Mouse (Mus musculus) telencephalon, adult 2 months (tissue): ENCODE data around the gene Il23r.
"Not testable (repeated sequence)": the region's sequence is repeated elsewhere in the genome, so short reads cannot be mapped to it uniquely, and the experiment has no call there.

Experiments
- DNase-seq: peaks from one replicate; pipeline ENCODE4 v3.0.0-alpha.2; 2011; ENCODE audit warnings: low read depth, low spot score

Gene Il23r

DNA sequence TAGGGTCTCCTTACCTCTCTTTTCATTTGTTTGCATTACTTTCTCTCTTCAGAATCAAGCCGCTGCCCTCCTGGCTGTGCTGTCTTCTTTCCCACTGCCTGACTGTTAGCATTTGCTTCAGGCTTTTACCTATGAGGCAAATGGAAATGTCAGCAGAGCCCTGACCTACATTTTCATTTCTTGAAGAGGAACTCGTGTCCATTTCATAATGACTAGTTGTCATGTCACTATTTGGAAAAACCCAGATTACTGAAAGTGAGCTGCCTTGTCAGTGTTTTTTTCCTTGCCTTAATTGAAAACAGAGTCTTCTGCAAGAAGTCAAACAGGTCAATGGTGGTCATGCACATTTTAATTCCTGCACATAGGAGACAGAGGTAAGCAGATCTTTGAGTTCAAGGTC lies at the start of gene Il23r:
TSS of gene Il23r (minus strand) at position 101 of the 400 bp plus-strand sequence.
- no peak for DNase-seq

DNA sequence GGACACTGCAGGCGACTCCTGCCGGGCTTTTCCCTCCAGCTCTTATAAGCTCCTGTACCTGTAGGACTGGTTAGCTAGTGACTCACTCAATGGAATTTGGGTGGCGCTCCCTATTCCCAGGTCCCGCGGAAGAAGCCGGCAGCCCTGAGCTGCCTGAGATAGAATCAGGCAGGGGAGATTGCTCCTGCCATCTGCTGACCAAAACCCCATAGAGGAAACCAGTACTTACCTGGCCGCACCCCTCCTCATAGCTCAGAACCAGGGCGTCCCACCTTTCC lies 44.1 kb upstream of the Il23r start, which contains the start of gene Tacstd2:
TSS of gene Tacstd2 (minus strand) at position 20 of the 278 bp plus-strand sequence.
- DNase-seq: no peak

DNA sequence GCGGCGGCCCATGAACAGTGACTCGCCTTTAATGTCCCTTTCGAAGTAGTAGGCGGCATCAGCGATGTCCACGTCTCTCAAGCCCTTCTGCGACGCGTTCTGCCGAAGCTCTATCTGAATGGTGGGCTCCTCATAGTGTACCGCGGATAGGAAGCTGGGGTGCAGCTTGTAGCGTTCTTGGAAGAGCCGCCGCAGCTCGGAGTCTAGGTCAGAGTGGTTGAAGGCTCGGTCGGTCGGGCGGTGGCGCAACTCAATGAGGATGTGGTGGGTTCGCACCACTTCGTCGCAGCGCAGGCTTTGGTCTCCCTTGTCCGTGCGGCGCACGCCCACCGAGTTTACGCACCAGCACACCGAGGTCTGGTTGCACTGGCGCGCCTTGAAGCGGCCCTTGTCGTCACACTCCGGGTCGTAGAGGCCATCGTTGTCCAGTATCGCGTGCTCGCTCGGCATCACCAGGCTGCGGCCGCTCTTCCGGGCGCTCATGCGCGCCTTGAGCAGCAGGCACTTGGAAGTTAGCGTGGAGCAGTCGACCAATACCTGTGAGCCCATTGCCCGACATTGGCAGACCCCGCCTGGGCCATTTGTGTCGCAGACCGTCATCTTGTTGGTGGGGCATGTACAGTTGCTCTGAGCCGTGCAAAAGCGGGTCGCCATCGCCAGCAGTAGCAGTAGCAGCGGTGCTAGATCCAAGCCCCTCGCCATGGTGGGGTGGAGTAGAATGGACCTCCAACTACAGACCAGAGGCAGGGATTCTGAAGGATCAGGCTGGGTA lies 43.5 kb upstream of the Il23r start:
- no peak for DNase-seq

DNA sequence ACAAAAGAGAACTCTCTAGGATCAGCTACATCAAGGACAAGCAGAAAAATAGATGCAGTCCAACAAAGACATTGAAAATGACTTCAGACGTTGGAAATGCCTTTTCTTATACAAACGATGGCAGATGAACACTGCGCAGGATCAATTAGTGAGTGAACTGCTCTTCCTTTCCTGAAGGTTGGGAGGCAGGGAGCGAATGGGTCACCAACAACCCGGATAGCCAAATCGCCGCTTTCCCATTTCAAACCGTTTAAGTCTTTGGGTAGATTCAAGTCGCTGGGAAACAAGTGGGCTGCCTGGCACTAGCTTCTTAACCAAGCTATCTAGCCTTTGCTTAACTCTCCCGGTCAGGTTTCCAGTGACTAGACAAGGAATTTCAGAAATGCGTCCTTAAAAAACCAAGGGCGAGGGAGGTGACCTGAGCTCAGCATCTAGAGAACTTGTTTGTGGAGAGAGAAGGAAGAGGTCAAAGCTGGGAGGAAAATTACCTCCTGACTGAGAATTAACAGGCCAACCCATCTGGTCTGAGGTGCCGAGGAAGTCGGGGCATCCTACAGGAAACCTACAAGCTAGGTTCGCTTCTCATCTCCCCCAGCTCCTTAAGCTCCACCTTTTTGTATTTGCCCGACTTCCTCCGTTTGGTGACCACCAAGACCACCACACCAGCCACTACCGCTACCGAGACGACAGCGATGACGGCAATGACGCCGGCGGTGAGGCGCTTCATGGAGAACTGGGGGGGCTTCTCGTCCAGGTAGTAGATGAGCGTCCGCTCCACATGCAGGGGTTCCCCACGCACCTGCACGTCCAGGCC lies 42.7 kb upstream of the Il23r start:
- DNase-seq: no peak

DNA sequence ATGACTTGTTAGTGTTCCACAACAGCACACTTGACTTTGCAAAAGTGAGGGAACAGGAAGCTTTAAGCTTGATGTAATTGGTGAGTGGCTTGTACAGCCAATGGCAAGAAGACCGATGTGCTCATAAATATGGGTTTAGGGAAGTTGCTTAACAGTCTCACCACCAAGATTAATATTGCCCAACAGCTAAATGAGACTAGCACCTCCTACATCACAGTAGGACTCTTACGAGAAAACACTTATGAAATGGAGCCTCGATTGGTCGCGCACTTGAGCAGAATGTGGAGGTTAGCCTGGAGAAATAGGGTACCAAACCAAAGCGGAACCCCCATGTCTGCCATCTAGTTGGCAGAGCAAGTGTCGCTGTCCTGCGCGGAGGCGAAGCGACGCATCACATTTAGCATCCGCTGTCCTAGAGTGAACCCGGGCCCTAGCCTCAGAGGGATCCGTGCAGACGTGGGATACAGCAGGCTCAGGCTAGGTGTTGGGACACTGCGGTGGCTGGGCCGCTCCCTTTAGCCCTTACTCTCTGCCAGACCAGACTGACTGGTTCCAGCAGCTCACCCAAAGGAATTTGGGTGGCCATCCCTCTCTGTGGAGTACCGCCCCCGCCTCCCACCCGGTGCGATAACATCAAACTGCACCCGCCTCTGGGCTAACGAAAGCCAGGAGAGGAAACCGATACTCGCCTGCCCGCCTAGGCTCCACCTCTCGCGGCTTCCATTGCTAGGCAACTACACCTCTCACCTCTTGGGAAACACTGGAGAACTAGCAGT lies 41.2 kb upstream of the Il23r start:
- DNase-seq: no peak

DNA sequence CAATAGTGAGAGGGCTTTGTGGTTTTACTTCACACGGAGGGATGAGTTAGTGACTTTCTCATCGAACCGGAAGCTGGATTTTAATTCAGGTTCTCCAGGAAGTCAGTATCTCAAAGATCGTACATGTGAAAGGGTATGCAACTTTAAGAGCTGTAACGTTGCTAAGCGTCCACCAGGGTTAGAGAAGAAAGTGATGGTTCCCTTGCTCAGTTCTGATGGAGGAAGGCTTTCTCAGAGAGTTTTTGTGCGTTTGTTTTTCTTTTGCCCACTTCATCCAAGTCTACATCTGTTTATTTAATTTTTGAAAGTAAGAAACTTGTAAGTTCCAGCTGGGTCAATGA lies 40.1 kb upstream of the Il23r start:
- no peak for DNase-seq

DNA sequence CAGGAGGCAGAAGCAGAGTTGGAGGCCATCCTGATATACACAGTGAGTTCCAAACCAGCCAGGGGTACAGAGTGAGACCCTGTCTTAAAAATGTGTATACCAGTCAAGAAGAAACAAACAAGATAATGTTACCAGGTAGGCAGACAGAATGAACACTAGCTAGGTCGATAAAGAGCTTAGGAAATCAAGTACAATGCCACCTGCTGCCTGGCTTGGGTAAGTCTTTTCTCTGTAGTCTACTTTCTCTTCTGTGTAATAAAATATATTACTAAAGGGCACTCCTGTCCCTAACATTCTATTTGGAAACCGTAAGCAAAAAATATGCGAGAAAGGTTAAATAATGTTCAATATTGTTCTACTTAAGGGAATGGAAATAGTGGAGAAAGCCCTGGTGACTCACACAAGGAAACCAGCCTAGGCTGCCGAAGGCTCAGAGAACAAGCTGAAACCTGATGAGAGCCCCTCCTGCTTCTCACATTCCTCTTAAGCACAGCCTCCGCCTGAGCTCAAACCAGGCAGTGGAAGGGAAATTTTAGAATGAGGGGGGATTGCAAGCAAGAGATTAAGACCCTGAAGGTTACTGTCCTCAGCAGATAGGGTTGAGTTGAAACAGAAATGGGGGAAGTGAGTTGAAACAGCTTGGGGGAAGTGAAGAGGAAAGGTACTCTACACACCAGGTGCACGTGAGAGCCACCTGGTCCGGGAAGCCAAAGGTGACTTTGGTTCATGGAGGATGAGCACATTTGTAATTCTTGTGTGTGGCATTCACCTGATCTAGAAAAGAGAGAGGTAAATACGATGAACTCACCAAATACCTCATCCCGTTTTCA lies 39.6 kb upstream of the Il23r start:
- DNase-seq: no peak

DNA sequence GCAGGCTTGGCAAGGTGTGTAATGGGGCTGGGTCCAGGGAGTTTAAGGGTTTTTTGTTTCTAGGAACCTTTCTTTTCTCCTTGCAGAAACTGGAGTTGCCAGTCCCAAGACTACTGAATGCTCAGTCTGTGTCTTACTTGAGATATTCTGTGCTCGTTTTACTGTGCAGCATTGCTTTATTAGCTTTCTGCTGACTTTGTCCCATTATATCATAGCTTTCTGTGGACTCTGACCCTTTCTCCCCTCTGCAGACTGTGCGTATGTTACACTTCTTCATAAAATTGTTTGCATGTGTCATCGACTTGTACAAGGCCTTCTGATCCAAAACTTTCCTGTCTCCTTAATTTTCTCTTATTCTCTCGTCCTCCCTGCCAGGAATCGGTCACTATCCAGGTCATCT lies 34.7 kb upstream of the Il23r start:
- DNase-seq: no peak

DNA sequence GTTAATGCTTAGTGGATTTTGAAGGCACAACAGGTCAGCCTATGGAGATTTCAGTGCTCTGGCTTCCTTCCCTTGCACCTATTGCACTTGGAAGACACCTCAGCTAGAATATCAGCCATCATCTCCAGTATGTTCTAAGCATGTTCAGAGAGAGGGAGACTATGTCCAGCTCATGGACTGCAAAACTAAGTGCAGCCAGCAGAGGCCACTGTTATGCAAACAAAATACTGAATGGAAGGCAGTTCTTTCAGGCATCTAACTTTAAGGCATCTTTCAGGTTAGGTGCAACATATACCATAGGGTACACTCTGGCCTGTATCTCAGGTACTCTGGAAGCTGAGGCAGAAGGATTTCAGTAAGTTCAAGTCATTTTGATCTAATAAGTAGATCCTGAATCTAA lies 19.1 kb upstream of the Il23r start:
- no peak for DNase-seq

DNA sequence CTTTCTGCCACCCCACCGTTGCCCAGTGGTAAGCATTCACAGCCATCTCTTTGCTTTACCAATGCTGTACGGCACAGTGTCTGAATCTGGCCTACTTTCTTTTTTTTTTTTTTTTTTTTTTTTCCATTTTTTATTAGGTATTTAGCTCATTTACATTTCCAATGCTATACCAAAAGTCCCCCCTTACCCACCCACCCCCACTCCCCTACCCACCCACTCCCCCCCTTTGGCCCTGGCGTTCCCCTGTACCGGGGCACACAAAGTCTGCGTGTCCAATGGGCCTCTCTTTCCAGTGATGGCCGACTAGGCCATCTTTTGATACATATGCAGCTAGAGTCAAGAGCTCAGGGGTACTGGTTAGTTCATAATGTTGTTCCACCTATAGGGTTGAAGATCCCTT lies 10.3 kb upstream of the Il23r start:
- DNase-seq: not testable (repeated sequence)

DNA sequence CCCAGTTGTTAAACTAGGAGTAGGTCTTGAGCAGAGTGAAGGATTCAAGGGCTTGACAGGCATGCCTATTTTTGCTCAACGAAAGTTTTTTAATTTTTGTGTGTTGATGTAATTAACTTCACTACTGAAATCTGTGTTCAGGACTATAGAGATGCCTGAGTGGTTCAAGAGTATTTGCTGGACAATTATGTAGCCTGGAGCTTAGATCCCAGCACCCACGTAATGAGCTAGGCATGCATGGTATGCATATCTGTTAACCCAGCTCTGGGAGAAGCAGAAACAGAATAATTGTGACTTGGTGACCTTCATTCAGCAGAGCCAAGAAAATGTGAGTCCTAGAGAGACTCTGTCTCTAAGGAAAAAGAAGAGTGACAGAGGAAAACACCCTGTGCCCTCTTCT lies 10.6 kb downstream of the Il23r start:
- no peak for DNase-seq

DNA sequence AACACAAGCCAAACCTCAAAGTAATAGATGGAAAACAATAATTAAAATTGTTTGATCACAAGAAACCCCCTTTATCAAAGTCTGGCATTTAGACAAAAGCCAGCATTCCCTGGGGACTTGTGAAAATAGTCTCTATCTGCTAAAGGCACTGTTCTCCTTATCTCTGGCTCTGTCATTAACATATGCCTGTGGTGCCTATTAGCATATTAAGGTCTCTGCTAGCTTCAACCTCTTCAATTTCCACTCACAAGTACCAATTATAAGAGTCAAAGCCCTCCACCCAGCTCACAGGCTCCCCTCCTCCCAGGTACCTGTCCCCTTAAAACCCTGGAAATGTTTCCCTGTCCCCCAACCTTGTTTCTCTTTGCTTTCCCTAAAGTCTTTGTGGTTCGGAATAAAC lies 20.4 kb downstream of the Il23r start:
- DNase-seq: no peak

DNA sequence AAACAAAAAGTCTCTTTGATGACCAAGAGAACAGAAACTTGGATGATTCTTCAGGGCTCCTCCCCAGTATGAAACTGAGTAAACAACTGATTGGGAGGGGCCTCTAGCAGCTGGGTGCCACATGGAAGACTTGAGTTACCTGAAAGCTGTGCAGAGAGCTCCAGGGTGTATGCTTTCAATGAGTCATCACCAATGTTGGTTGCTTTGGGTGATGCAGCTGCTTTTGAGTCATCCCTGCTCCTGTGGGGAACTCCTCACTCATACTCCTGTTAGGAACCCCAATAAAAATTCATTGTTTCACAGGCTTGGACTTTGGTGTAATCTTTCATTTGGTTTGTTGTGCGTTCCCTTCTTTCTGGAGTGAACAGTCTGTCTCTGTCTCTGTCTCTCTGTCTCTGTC lies 32.2 kb downstream of the Il23r start:
- no peak for DNase-seq

DNA sequence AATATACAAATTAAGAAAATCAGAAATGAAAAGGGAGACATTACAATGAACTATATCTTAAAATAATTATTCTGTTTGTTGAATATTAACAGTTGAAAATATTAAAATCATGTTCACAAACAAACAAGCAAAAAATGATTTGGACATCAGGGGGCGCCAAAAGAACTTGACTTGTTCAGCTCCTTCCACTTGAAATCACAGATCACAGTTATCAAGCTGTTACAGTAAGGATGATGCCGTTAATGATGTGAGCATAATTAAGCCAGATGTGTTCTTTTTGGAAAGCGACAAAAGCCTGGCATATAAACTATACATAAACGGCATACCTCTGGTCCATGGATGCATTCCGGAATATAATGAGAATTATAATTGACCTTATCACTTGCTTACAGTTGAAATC lies 40.3 kb downstream of the Il23r start:
- peak; percentile 5 for DNase-seq

DNA sequence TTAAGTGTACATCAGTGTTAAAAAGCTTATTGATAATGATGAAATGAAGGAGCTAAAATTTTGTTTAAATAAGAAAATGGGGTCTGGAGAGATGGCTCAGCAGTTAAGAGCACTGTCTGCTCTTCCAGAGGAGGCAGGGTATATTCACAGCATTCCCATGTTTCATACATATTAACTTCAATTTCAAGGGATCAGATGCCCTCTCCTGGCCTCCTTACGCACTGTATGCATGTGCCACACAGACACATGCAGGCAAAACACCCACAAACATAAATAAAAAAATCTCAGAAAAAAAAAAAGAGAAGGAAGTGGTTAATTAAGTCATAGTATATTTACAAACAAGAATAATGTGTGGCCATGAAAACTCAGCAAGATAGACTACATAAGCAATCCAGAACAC lies 45.8 kb downstream of the Il23r start:
- no peak for DNase-seq

DNA sequence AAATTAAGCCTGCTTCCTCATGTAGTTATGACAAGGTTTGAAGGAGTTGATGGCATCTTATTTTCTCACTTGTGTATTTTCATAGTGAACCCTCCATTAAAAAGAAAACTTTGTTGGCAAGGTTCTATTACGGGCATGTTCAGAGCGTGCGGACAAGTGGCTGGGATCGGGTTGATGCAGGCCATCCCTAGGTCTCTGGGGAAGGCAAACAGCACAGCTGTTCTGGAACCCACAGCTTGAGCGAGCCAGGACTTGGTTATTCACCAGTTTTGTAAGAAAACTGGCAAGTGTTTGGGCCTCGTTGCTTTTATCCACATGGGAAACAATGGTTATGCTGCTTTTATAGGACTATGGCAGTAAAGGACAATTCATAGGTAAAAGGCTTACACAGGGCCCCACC lies 48.5 kb downstream of the Il23r start:
- no peak for DNase-seq

DNA sequence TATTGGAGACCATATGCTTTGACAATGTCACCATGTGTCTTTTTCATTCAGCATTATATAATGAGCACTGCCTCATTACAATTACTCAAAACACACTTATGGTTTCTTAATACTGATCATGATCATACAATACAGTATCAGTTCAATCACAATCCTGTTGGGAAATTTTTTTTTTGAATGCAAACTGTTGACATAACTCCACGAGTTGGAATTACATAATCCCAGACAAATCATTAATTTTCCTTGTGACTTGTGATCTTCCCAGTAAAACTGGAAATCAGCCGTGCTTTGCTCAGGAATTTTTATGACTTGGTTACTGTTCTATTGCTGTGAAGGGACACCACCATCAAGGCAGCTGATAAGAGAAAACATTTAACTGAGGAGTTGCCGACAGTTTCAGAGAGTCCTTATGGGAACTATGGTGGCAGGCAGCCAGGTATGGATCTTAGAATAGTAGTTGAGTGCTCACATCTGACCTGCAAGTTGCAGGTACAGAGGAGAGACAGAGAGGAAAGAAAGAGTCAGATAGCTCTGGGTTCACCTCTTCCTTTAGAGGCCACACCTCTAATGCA lies 53.8 kb downstream of the Il23r start:
- DNase-seq: no peak

DNA sequence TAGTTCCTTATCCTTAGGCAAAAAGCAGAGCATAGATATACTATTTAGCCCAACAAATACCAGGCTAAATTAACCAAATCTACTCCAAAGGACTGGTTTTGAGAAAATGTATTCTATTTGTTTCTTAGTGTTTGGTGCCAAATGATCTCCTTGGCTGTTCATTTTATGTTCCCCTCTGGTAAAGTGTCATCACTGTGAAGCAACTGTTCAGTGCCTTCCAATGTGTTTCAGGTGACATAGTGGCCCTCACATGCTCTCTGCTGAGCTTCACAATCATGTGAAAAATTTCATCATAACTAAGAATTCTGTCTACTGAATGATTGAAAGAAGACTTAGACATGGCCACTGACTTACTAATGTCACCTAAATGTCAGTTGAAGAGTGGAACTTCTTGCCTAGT lies 54.6 kb downstream of the Il23r start:
- DNase-seq: no peak

DNA sequence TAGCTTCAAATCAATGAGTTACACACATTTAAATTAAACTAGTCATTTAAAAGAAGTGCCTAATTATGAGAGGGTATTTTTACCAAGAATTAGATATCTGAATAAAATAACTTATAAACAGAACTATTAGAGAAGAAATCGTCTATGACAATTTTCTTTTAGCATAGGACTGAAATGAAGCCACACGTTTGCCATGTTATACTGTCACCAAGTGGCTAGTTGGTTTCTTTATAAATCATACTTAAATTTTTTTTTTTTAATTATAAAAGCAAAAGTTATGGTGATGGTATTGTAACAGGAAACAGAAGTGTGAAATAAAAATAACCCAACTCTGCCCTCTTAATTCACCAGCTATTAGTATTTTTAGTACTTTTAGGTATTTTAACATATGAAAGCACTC lies 55.4 kb downstream of the Il23r start:
- no peak for DNase-seq

DNA sequence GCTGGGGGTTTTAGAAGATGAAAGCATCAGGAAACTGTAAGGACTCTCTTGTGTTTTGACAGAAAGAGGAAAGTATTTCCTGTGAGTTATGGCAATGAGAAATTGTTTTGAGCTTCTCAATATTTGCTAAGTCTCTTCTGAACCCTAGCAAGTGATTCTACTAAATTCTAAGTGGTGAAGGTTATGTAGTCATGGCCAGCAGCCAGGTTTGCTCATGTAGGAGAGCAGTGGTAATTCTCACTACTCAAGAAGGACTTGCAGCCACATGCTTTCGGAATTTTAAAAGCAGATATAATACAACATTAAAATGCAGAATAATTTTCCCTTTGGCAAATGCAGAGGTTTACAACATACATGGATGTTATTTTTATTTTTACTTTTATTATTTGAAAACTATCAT lies 55.9 kb downstream of the Il23r start:
- DNase-seq: no peak

DNA sequence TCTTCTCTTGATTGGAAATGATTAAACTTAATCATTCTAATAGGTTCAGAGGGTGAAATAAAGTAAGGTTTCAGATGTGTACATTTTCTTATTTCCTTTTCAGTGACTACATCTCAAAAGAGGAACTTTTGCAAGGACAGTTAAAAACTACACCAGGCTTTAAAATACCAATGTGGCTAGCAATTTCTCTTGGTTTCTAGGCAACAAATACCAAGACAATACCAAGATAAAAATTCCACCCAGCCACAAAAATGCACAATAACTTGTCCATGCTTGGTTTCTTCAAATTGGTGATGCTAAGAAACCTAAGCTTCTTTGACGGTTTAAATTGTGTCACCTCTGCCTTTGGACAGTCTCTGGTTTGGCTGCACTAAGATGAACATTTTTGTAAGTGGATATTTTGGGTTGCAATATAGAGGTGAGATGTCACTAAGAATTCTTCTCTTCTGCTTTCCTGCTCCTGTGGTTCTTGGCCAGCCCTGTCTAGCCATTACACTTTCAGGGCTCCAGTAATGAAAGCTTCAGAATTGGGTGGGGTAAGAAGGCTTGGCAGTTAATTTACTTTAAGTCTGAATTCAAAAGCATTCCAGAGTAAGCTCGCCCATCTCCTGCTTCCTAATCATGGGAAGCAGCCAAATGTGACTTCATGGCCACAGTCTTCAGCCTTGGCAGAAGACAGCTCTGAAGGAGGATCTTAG lies 56.8 kb downstream of the Il23r start:
- peak; percentile 4 for DNase-seq
